Mouse (Mus musculus): Measurements from ENCODE around the gene Trf.

Trf gene

DNA sequence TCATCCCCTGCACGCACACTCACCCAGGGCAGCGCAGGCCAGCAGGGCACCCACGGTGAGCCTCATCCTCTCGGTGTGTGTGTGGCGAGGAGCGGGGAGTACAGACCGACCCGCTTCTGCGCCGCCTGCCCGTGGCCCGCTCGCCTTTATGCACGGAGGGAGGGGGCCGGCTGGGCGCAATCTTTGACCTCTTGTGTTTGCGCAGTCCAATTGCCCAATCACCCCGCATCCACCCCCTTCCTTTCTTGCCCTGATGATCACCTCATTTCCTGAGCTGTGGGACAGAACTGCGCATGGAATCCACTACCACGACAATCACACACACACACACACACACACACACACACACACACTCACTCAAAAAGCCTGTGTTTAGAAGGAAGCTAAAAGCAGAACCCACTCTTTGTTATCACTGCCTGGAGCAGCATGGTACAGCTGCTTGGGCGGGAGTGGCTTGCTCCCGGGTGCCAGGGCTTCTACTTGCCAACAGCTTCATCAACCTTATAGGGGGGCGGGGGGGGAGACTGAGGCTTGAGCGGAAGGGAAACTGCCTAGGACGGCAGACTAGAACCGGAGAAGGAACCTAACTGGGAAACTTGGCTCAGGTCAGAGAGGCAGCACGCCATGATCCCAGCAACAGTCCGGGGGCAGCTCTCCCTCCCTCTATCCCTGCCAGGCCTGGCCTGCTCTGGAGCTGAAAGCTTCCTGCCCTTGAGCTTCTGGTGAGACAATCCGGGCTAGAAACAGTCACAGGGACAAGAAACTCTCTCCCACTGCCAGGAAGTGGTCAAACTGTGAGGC is at the start of gene Trf, which contains the start of gene Gm20425:
TSS of gene Trf (minus strand) at position 294 of the 801 bp plus-strand sequence.
TSS of gene Gm20425 (minus strand) at position 157 of the 801 bp plus-strand sequence.
- no peak for DNase-seq (ENCODE audit: low spot score)

DNA sequence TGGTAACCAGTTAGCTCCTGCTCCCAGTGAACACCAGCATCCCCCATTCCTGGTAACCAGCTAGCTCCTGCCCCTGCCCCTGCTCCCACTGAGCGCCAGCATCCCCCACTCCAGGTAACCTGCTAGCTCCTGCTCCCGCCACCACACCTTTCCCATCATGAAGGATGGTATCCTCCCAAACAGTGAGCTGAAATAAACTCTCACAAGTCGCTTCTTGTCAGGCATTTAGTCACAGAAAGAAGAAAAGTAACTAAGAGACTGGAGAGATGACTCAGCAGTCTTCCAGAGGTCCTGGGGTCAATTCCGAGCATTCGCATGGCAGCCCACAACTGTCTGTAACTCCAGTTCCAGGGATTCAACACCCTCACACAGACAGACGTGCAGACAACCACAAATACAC is 46.6 kb upstream of the Trf start:
- DNase-seq (ENCODE audit: low spot score), result no peak

DNA sequence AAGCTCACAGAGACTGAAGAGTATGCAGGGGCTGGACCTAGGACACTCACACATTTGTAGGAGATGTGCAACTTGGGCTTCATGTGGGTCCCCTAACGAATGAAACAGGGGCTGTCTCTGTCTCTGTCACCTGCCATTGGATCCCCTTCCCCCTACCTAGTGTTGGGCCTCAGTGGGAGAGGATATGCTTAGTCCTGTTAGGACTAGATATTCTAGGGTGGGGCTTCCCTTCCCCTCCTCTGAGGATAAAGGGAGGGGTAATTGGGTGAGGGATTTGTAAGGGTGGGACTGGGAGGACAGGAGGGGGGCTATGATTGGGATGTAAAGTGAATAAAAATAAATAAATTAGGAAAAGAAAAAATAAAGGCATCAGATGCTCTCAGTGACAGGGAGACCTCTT is 45.4 kb upstream of the Trf start:
- DNase-seq (ENCODE audit: low spot score), result no peak

DNA sequence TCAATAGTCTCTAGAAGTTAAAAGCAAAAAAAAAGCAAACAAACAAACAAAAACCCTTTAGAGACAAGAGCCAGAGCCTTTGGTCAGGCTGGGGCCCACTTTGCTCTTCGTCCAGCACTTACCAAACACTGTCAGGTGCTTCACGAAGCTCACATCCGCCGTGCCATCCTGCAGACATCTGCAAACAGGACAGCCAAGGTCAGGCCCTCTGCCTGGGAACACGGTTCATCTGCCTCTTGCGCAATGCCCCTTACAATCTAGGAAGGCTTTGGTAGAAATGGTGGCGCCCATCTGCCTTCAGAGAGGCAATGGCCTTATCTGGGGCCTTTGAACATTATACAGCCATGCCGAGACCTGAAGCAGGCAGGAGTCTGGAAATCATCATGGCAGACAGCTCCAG is 44.6 kb upstream of the Trf start:
- DNase-seq (ENCODE audit: low spot score), result no peak

DNA sequence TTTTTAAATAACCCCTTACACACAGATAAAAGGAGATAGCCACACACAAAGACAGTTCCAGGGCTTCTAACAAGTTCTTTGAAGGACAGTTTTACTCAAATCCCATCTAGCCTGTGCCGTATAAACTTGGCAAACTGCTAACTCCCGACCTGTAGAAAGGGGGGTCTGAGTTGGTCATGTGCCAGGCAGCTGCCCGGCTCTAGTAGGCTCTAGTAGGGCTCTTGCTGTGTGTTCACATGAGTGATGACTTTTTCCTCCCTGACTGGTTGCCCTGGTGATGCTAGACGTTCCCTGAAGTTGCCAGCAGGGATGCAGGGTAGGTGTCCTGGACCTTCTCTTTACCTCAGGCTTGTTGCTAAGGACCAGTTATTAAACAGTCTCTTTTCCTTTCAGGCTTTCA is 40.9 kb upstream of the Trf start:
- DNase-seq (ENCODE audit: low spot score), result no peak

- DNase-seq (ENCODE audit: low spot score), result no peak
These were observed 35.5 kb upstream of the Trf start for GRCm38 (mm10) chr9:103265778-103266177.

DNA sequence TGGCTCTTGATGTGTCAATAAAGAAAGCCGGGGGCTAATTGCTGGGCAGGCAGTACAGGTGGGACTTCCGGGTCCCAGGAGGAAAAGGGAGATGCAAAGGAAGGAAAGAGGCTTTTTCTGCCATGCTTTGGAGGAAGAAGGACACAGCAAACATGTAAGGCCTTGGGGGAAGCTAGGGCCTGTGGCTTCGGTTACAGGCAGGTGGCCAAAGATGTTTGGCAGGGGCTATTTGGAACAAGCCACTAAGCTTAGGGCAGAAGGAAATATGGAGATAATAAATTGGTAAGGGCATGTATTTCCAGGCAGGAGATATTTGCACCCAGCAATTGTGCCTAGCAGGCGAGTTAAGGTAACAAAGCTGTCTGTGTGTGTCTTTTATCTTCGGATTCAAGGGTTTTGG is 22.7 kb upstream of the Trf start:
- DNase-seq (ENCODE audit: low spot score), result no peak

DNA sequence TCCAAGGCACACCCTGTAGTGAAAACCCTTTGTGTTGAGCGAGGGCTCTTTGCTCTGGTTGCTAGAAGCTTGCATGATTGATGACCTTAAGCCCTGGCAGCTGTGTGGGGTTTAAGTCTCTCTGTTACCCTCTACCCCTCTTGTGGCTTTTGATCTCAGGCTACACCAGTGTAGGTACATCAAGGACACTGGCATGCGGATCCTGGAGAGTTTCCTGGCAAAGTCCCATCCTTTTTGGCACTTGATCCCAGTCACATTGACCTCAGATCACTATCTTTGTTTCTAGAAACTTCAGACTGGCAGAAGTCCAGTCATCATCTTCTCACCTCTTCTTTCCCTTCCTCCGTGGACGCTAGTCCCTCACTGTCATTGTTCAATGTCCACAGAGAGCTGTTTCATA is 18.4 kb upstream of the Trf start:
- no peak for DNase-seq (ENCODE audit: low spot score)

GRCm38 (mm10) chr9:103246526-103247168 is 16.4 kb upstream of the Trf start:
- no peak for DNase-seq (ENCODE audit: low spot score)

DNA sequence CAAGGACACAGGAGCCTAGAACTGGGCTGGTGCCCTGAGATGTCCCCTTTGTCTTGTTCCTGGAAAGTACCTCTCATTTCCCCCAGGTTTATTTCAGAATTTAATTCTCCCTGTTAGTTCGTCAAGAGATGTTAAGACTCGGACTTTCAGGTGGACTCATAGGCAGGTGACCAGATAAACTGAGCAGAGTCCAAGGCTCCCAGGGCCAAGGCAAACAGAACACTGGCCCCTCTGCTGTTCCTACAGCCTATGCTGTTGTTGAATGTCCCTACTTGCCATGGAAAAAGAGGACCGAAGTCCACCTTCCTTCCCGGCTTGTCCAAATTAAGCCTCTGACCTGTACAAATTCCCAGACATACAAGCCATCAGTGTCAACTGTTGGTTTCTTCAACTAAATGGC is 13.4 kb upstream of the Trf start:
- no peak for DNase-seq (ENCODE audit: low spot score)

DNA sequence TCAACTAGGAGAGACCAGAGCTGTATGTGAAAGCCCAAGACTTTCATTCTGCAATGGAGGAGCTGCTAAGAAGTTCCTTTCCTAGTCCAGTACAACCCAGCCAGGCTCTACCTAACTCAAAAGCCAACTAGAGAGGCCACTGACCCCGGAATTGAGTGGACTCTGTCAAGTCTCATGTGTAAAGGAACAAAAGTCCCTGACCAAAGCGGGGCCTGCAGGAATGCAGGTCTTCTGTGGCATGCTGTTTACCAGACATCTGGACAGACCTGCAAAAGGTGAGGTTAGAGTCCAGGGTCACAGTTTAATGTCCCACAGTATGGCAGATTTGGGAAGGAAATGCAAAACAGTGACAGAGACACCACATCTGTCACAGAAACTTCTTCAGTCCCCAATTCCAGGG is 11.0 kb upstream of the Trf start:
- DNase-seq (ENCODE audit: low spot score), result no peak

GRCm38 (mm10) chr9:103239471-103239870 is 9.2 kb upstream of the Trf start:
- DNase-seq (ENCODE audit: low spot score), result no peak

- no peak for DNase-seq (ENCODE audit: low spot score)
These were observed 4.4 kb upstream of the Trf start for GRCm38 (mm10) chr9:103234565-103235165.

DNA sequence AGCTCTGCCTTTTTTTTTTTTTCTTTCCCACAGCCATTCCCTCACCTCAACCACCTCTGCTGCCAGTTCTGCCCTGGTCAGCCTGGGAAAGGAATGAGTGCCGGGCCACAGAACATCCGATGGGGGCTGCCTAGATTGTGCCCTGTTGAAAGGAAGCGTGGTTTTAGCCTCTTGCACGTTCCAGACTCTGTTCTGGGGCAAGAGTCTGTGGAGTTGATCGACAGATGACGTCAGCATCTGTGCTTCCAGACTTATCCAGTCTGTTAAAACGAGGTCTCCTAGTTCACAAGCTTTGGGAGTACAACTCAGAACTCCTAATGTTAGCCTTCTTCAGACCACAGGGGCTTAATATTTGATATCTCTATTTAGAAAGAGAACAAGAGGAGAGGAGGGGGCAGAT is 3.8 kb upstream of the Trf start:
- no peak for DNase-seq (ENCODE audit: low spot score)

GRCm38 (mm10) chr9:103233006-103233395 is 2.8 kb upstream of the Trf start:
- DNase-seq (ENCODE audit: low spot score), result no peak

- DNase-seq (ENCODE audit: low spot score), result no peak
These were observed 2.2 kb upstream of the Trf start for GRCm38 (mm10) chr9:103232232-103233005.

- DNase-seq (ENCODE audit: low spot score), result no peak
These were observed 992 bp downstream of the Trf start for GRCm38 (mm10) chr9:103229037-103229867.

- DNase-seq (ENCODE audit: low spot score), result no peak
These were observed 1.8 kb downstream of the Trf start for GRCm38 (mm10) chr9:103228370-103229003.

GRCm38 (mm10) chr9:103227760-103228159 is 2.5 kb downstream of the Trf start:
- DNase-seq (ENCODE audit: low spot score), result no peak

DNA sequence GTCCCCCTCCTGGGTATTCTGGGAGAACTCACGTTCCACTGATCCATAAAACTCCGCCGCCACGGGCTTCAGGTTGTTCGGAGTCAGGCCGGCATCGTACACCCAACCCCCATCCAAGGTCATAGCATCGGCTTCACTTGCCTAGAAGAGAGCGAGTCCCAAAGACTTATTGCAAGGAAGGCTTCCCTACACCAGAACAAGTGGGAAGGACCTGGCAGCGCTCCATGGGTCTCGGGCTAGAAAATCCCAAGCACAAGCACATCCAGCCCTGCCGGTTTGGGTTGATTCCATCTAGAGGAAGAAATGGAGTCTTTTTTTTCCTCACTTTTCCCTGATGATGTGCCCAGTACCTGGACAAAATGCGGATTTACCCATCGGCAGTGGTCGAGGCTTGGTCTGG is 3.4 kb downstream of the Trf start:
- DNase-seq (ENCODE audit: low spot score), result no peak

GRCm38 (mm10) chr9:103225464-103225863 is 4.8 kb downstream of the Trf start:
- DNase-seq (ENCODE audit: low spot score), result no peak
